Mouse (Mus musculus): ENCODE results near the gene Atoh8. TPM values are rescaled to one million over a fixed set of nuclear protein-coding genes. Genes with fewer than 3 reads are reported as not detected.

The Atoh8 gene
- polyA plus RNA-seq, 2 experiments: 0.48 to 0.53 TPM

GRCm38 (mm10) chr6:72222876-72223275, 12.5 kb downstream of the Atoh8 start:
- ATAC-seq (ENCODE audit: insufficient read depth): no peak
- WGBS (ENCODE audit: insufficient replicate concordance): 54% methylated on average over 6 of the region's 6 CpGs
- H3K27me3 ChIP-seq (ENCODE audit: control insufficient read depth, insufficient read depth, low read length): peaks cover 12% of the 10 kb centered on the region

GRCm38 (mm10) chr6:72222271-72222724, 13.1 kb downstream of the Atoh8 start:
- no peak overlapping the region for H3K4me3 ChIP-seq (ENCODE audit: insufficient read depth in 1 of 2, low read depth in 2 of 2, low read length in 2 of 2)

More at GRCm38 (mm10) chr6:72222876-72223275, 12.5 kb downstream of the Atoh8 start:
- H3K9ac ChIP-seq (replicated peaks): no peak overlapping the region
- TF ChIP-seq CTCF (IDR thresholded peaks at IDR 0.05; ENCODE audit: low read depth) (no peak), EP300 (IDR thresholded peaks at IDR 0.05; ENCODE audit: low read depth) (no peak)
- H3K27ac ChIP-seq: no peak overlapping the region
- H3K9me3 ChIP-seq (ENCODE audit: control insufficient read depth, low read length): no peaks in the 10 kb centered on the region
- H3K36me3 ChIP-seq (replicated peaks; ENCODE audit: control insufficient read depth, insufficient read depth, low read depth): no peaks in the 10 kb centered on the region
- H3K4me2 ChIP-seq (ENCODE audit: low read depth): no peak overlapping the region
- no peaks in the 10 kb centered on the region for H3K4me1 ChIP-seq (replicated peaks; ENCODE audit: control insufficient read depth in 2 of 2, insufficient read depth in 2 of 2, low read length in 1 of 2)
- H3K4me3 ChIP-seq (ENCODE audit: insufficient read depth in 1 of 2, low read depth in 2 of 2, low read length in 2 of 2): no peak overlapping the region
- DNase-seq (ENCODE audit: low read depth in 3 of 3, low spot score in 3 of 3): no peak

GRCm38 (mm10) chr6:72221271-72221670, 14.1 kb downstream of the Atoh8 start:
- H3K4me1 ChIP-seq (replicated peaks; ENCODE audit: control insufficient read depth in 2 of 2, insufficient read depth in 2 of 2, low read length in 1 of 2): no peaks in the 10 kb centered on the region
- H3K4me3 ChIP-seq (ENCODE audit: insufficient read depth in 1 of 2, low read depth in 2 of 2, low read length in 2 of 2): no peak overlapping the region
- ATAC-seq (ENCODE audit: insufficient read depth) (no peak), DNase-seq (ENCODE audit: low read depth in 3 of 3, low spot score in 3 of 3) (no peak)
- no peaks in the 10 kb centered on the region for H3K9me3 ChIP-seq (ENCODE audit: control insufficient read depth, low read length)
- no peaks in the 10 kb centered on the region for H3K36me3 ChIP-seq (replicated peaks; ENCODE audit: control insufficient read depth, insufficient read depth, low read depth)
- H3K27ac ChIP-seq: no peak overlapping the region
- H3K27me3 ChIP-seq (ENCODE audit: control insufficient read depth, insufficient read depth, low read length): peaks cover 24% of the 10 kb centered on the region
- TF ChIP-seq EP300 (IDR thresholded peaks at IDR 0.05; ENCODE audit: low read depth): no peak
- TF ChIP-seq CTCF (IDR thresholded peaks at IDR 0.05; ENCODE audit: low read depth): peak; percentile 20; the same call in 1 of the 2 replicates
- H3K4me2 ChIP-seq (ENCODE audit: low read depth): no peak overlapping the region
- H3K9ac ChIP-seq (replicated peaks): no peak overlapping the region
- WGBS (ENCODE audit: insufficient replicate concordance): 28% methylated on average over 6 of the region's 6 CpGs

More at GRCm38 (mm10) chr6:72222271-72222724, 13.1 kb downstream of the Atoh8 start:
- H3K9me3 ChIP-seq (ENCODE audit: control insufficient read depth, low read length): no peaks in the 10 kb centered on the region
- no peaks in the 10 kb centered on the region for H3K4me1 ChIP-seq (replicated peaks; ENCODE audit: control insufficient read depth in 2 of 2, insufficient read depth in 2 of 2, low read length in 1 of 2)
- TF ChIP-seq CTCF (IDR thresholded peaks at IDR 0.05; ENCODE audit: low read depth): no peak
- TF ChIP-seq EP300 (IDR thresholded peaks at IDR 0.05; ENCODE audit: low read depth): no peak
- H3K4me2 ChIP-seq (ENCODE audit: low read depth): no peak overlapping the region
- ATAC-seq (ENCODE audit: insufficient read depth) (no peak), DNase-seq (ENCODE audit: low read depth in 3 of 3, low spot score in 3 of 3) (no peak)
- H3K27ac ChIP-seq: no peak overlapping the region
- peaks cover 16% of the 10 kb centered on the region for H3K27me3 ChIP-seq (ENCODE audit: control insufficient read depth, insufficient read depth, low read length)
- no peak overlapping the region for H3K9ac ChIP-seq (replicated peaks)
- 13% methylated on average over 11 of the region's 11 CpGs for WGBS (ENCODE audit: insufficient replicate concordance)
- no peaks in the 10 kb centered on the region for H3K36me3 ChIP-seq (replicated peaks; ENCODE audit: control insufficient read depth, insufficient read depth, low read depth)

GRCm38 (mm10) chr6:72219549-72219948, 15.8 kb downstream of the Atoh8 start:
- Histone ChIP-seq H3K9me3 (ENCODE audit: control insufficient read depth, low read length) (no peaks in the 10 kb centered on the region), H3K9ac (replicated peaks) (no peak overlapping the region), H3K36me3 (replicated peaks; ENCODE audit: control insufficient read depth, insufficient read depth, low read depth) (no peaks in the 10 kb centered on the region), H3K4me2 (ENCODE audit: low read depth) (no peak overlapping the region), H3K4me3 (ENCODE audit: insufficient read depth in 1 of 2, low read depth in 2 of 2, low read length in 2 of 2) (no peak overlapping the region), H3K27ac (no peak overlapping the region), H3K27me3 (ENCODE audit: control insufficient read depth, insufficient read depth, low read length) (peaks cover 24% of the 10 kb centered on the region), H3K4me1 (replicated peaks; ENCODE audit: control insufficient read depth in 2 of 2, insufficient read depth in 2 of 2, low read length in 1 of 2) (0 out of 4 replicates have a peak, but pooled peaks cover 0 to 2% of the 10 kb centered on the region in 2 experiments)
- no peak for DNase-seq (ENCODE audit: low read depth in 3 of 3, low spot score in 3 of 3)
- TF ChIP-seq CTCF (IDR thresholded peaks at IDR 0.05; ENCODE audit: low read depth) (no peak), EP300 (IDR thresholded peaks at IDR 0.05; ENCODE audit: low read depth) (no peak)
- WGBS (ENCODE audit: insufficient replicate concordance): 40% methylated on average over 5 of the region's 5 CpGs
- ATAC-seq (ENCODE audit: insufficient read depth): no peak

- H3K36me3 ChIP-seq (replicated peaks; ENCODE audit: control insufficient read depth, insufficient read depth, low read depth): no peaks in the 10 kb centered on the region
- TF ChIP-seq CTCF (IDR thresholded peaks at IDR 0.05; ENCODE audit: low read depth) (no peak), EP300 (IDR thresholded peaks at IDR 0.05; ENCODE audit: low read depth) (no peak)
- H3K9ac ChIP-seq (replicated peaks): no peak overlapping the region
- no peak for ATAC-seq (ENCODE audit: insufficient read depth)
- no peak overlapping the region for H3K4me3 ChIP-seq (ENCODE audit: insufficient read depth in 1 of 2, low read depth in 2 of 2, low read length in 2 of 2)
- H3K9me3 ChIP-seq (ENCODE audit: control insufficient read depth, low read length): no peaks in the 10 kb centered on the region
- H3K4me1 ChIP-seq (replicated peaks; ENCODE audit: control insufficient read depth in 2 of 2, insufficient read depth in 2 of 2, low read length in 1 of 2): 0 out of 4 replicates have a peak, but pooled peaks cover 0 to 2% of the 10 kb centered on the region in 2 experiments
- DNase-seq (ENCODE audit: low read depth in 3 of 3, low spot score in 3 of 3): no peak
- H3K27me3 ChIP-seq (ENCODE audit: control insufficient read depth, insufficient read depth, low read length): peaks cover 24% of the 10 kb centered on the region
- no peak overlapping the region for H3K4me2 ChIP-seq (ENCODE audit: low read depth)
- no peak overlapping the region for H3K27ac ChIP-seq
- 55% methylated on average over 4 of the region's 4 CpGs for WGBS (ENCODE audit: insufficient replicate concordance)
Measured at GRCm38 (mm10) chr6:72218281-72218680, 17.1 kb downstream of the Atoh8 start.

Measured in liver, embryonic 14.5 days (tissue).